Mouse (Mus musculus): ENCODE measurements around the gene Cd207.

DNA sequence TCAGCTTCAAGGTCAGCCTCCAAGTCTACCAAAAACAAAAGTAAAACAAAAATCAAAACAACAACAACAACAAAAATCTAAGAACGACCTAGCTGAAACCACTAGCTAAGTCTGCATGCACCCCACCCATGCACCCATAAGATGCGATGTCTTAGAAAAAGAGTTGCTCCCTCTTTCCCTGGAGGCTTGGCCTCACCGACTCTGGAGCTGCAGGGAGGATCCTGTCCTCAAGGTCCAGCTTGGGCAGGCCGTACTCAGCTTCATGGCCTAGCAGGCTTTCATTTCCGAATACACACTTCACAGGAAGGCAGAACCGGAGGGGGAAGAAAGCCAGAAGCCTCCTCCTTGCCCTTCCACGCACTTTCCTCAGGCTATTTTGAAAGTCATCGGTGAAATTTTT, 39.4 kb upstream of the Cd207 start:
- no peak for TF ChIP-seq EP300 (IDR thresholded peaks at IDR 0.05; ENCODE audit: insufficient read depth, low read depth, low read length)
- no peak for TF ChIP-seq CTCF (IDR thresholded peaks at IDR 0.05)
- no peak for TF ChIP-seq POLR2A (IDR thresholded peaks at IDR 0.05; ENCODE audit: insufficient read depth, low read depth, low read length)

All from heart, adult 2 months (tissue).